Mouse (Mus musculus): ENCODE measurements around the gene Wdr5.

DNA sequence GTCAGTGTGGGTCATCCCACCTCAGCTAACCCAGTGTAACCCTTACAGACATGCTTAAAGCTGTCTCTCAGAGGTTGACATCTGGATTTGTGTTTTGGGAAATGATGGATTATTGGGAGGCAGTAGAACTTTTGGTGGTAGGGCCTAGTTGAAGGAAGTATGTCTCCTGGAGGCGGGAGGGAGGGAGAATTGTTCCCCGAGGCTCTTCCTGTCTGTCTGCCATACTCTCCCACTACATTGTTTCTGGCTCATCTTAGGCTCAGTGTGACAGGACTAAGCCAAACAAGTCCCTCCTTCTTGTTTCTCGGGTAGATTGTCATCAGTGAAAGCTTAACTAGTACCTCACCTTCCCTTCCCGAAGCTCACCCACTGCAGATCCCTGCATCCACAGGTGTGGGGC is 28.2 kb upstream of the Wdr5 start:
- TF ChIP-seq CTCF (IDR thresholded peaks at IDR 0.05; ENCODE audit: control insufficient read depth, insufficient read depth, insufficient replicate concordance, low read depth, low read length) (no peak), POLR2A (IDR thresholded peaks at IDR 0.05; ENCODE audit: control insufficient read depth, low read depth, low read length) (no peak)
